Mouse (Mus musculus) spleen, postnatal 36 days (tissue): Measurements from ENCODE around the gene Disp2.

Experiments
- DNase-seq, 2 experiments: peaks; one replicate each; pipeline ENCODE4 v3.0.0; 2022; ENCODE audit warnings: low spot score in 2 of 2, mixed read lengths in 1 of 2

Gene Disp2

DNA sequence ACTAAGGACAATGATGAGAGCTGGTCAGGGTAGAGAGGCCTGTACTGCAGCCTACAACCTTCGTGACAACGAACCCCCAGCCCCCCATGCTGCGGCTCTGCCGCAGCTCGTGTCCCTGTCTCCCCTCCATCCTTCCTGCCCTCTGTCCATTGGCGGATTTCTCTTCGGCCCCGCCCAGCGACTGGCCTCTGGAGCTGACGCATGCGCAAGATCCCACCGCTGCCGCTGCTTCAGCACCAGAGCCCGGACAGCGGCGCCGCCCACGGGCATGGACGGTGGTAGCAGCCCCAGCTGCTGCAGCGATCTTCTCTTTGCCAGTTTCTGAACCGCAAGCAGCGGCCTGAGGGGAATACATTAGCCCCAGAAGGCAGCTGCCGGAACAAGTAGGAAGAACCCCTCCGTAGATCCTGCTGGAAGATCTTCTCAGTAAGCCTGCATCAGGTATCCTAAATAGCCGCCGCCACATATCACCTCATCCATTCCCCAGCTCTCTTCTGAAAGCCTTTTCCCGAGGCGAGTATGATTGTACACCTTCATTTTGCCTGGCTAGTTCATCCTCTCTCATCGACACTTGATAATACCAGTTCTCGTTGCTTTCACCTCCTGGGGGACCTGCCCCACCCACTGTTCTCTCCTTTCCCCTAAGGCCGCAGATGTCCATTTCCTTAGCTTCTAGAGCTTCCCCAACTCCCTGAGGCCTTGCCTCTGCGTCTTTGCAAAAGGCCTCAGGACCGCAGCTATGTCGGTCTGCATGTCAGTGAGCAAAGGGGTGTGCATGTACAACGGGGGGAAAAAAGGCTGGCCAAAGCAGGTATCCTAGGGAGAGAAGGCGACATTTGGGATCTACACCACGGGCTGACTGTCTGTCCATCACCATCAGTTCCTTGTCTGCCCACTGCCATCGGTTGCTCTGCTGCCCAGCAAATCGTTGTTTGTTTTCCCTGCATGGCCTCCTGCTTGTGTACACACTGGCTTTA lies at the start of gene Disp2:
TSS of gene Disp2 (plus strand) at position 216 of the 977 bp plus-strand sequence.
- DNase-seq, result peak; percentile 77 to 83

DNA sequence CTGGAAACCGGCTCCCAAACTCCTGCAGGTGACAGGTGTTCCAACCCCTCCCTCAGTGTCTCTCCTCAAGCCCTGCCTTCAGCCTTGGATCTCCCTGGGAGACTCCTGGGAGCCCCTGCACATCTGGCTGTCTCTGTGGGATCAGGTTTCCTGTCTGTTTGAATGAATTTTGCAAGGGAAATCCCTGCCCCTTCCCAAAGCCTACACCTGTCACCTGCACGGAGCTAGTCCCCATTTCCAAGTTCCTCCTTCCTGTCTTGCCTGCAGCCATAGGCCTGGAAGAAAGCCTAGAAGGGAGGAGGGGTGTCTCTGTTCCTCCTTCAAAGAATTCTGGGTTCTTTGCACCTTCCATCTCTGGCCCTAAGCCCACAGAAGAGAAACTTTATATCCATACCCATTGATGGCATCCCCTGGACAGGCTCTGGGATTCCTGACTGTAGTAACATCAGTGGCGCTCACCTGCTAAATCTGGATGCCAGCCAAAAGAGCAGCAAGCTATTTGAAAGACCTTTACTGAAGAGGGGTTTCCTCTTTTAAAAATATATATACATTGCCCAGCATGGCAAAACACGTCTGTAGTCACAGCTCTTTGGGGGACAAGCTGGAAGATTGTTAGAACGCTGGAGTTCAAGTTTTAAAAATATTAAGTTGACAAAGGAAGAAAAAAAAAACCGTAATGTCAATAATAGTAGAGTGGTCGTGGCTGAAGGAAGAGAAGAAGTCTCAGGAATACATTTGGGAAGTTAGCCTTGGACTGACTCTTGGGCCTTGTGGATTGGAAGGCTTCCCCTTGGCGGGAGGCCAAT lies 49.5 kb upstream of the Disp2 start:
- no peak for DNase-seq

DNA sequence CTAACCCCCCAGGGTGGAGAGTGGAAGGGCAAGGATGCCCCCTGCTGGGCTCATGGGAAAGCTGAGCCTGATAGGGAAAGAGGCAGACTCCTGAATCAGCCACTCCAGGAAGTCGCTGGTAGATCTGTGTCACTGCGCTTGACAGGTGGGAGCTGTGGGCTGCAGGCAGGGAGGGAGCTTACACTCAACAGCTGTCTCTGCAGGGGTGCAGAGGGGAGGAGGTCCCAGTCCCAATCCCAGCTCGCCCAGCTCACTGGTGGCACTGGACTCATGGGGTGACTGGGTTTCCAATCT lies 49.0 kb upstream of the Disp2 start:
- peak; percentile 56 to 71 for DNase-seq

DNA sequence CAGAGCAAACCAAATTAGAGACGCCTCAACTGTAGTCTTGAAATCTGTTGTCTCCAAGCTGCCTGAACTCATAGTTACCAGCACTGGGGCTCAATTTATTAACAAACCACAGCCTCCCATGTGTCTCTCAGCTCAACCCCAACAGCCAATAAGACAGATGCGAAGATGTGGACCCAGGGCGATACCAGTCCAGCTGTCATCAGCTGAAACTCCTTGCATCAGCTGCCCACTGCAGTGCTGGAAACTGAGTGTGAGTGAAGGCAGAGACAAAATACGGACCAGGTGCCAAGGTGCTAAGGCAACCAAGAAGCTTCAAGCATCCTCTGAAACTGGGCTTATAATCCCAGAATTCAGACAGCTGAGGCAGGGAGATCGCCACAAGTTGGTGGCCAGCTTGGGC lies 47.5 kb upstream of the Disp2 start:
- no peak for DNase-seq

DNA sequence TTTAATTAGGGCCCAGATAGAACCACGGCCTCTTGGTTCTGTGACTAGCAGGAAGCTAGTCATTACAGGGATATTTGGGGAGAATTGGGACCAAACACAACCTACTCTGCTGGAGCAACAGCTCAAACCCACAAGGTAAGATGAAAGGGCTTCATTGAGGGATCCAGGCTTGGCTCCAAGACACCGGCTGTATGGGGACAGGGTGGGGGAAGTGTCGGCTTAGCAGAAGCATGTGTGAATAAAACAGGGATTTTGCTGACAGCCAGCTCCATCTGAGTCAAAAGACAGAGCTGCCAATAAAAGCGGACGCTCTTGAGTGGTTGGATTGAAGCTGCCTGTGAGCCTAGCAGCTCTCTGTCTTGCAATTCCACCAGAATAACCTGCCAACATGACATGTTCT lies 46.2 kb upstream of the Disp2 start:
- no peak for DNase-seq

DNA sequence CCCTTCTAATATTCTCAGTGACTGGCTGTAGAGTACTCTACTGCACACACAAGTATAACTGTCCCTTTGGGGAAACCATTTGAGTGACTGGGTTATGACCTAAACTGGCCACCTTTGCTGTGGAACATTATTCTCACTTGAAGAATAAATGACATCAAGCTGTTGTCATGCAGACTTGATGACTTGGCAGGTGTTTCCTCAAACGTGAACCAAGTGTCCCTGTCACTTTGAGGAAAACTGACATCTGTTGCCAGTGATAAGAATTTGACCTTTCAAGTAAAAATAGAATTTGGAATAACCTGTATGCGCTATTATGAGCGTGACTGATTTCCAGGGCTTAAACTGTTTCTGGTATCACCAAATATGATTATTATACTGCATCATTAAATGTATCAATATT lies 39.2 kb upstream of the Disp2 start:
- no peak for DNase-seq

DNA sequence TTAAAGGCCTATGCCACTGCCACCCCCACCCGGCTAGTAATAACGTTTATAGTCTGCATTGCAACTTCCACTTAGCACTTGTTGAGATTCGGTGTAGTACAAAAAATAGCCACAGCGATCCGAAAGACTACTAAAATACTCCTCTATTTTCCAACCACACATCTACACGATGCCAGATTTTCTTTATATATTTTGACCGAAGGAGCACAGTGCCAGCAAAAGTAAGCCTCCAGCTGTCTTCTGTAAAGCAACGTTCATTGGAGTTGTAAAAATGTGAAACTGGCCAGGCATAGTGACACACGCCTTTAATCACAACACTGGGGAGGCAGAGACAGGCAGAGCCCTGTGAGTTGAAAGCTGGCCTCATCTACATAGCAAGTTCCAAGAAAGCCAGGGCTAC lies 38.3 kb upstream of the Disp2 start:
- DNase-seq, result no peak

DNA sequence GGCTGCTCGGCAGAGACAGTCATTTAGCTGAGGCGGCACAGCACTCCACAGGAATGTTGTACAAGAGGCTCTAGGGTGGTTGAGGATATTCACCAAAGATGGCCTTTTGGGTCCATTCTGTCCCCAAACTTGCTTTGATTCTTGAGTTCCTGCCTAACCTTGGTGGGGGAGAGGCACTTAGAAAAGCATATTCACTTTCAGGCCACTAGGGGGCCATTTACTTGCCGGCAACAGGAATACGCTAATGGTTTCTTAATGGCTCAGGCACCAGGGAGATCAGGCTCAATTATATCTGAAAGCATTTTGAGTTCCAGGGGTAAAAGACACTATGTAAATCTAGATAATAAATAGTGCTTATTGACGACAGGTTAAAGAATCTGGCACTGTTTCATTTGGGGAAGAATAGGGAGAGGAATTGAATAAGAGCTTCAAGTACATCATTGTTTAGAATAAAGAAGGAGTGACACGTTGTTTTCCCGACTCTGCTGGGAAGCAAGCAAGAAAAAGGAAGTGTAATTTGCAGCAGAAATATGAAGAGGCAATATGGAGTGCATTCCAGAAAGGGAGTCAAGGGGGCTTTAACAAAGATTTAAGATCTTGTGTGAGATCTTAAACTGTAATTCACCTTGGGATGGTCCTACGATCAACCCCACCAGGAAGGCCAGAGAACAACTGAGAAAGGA lies 36.1 kb upstream of the Disp2 start:
- DNase-seq, result peak in 1 of 2 experiments; percentile 51

DNA sequence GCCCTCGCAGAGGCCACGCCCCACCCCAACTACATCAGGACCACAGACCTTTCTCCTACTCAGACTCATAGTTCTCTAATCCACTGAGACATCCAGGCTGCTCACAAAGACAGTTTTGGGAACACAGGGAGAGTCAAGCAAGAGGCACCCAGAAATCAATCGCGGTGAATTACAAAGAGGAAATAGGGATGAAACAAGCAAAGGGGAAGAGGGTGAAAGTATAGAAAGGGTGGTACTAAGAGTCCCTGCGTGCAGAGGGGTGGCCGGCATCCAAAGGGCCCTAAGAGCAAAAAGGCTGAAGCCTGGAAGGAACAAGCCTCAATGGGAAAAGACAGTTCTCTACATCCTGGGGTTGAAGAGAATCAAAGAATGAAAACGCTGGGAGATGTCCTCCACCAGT lies 34.9 kb upstream of the Disp2 start:
- no peak for DNase-seq

DNA sequence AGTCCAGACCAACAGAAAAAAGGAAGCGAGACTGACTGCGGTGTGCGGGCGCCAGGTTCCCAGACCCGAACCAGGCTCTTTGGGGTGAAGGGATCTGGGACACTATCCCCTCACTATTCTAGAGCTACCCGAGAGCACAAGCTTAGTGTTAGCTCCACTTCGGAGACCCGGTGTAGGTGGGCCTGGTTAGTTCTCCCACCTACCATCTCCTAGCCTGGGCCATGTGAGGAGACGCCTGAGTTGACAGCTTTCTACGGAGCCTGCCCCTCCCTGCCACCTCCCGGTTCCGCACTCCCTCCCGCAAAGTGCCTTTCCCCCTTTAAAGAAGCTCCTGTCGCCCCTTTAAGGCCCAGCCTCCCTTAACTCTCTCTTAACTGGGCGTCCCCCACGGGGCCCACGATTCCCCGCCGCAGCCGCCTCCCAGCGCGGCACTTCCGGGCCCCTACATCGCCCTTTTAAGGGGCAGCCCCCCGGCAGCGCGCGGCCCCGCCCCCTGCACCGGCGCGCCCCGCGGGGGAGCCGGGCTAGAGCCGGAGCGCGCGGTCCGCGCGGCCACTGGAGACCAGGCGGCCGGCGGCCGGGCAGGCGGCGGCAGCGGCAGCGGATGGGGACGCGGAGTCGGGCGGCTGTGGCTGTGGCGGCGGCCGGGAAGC lies 34.2 kb upstream of the Disp2 start, which contains the start of gene Inafm2:
TSS of gene Inafm2 (plus strand) at position 527 of the 653 bp plus-strand sequence.
- DNase-seq, result peak; percentile 93 to 94

DNA sequence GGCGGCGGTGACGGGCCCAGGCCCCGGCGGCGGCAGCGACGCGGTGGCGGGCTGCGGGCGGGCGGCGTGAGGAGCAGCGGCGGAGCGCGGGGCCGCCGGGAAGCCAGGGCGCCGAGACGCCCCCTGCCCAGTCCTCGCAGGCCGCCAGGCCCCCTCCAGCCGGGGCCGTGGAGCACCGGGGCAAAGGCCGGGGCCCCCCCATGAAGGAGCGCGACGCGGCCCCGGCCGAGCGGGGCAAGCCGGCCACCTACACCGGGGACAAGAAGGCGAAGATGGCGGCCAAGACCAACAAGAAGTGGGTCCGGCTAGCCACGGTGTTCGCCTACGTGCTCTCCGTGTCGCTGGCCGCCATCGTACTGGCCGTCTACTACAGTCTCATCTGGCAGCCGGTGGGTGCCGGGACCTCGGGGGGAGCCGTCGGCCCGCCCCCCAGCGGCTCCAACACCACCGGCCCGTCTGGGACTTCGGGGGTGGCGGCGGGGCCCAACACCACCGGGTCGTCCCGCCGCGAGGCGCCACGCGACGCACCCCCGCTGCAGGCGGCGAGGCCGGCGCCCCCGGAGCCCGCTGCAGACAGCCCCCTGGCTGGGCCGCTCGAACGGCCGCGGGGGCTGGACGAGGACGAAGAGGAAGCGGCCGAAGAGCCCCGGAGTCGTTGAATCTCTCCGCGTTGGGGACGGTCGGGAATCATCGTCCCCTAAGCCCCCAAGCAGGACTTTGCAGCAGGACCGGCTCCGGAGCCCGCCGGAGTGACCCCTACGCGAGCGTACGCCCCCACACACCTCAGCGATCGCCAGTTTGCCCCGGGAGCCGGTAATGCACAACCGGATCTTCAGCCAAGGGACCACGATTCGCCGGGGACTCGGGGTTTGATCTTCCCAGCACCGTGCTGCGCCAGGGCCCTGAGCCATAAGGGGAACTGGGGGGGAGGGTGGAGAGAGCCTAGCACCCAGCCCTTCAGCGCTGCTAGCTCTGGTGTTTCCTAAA lies 33.3 kb upstream of the Disp2 start:
- peak; percentile 42 to 45 for DNase-seq

DNA sequence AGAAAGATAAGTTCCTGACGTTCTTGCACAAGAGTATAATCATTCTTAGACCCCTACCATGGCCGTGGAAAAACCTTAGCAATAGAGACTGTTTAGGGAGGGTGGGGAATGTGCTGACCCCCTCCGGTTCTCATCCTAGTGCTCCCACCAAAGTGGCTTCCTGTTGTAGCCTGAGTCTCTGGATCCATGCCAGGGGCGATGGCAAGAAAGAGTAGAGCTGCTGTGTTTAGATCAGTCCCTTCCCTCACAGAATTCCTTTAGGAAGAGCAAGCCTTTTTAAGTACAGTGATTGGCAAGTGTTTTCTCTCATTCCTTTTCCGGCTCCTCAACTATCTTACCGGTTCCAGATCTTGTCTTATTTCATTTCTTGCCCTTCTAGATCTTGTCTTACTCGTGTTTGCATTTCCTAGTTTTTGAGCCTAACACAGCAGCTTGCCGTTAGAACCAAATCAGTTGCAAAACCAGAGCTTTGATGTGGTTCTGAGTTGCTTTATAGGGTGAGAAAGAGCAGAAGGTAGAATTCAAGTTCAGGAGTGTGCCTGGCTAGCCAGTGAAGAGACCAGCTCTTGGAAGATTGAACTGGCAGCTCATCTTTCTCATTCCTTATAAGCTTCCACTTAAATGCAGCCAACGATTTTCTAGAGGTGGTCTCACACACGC lies 32.1 kb upstream of the Disp2 start:
- DNase-seq, result no peak

DNA sequence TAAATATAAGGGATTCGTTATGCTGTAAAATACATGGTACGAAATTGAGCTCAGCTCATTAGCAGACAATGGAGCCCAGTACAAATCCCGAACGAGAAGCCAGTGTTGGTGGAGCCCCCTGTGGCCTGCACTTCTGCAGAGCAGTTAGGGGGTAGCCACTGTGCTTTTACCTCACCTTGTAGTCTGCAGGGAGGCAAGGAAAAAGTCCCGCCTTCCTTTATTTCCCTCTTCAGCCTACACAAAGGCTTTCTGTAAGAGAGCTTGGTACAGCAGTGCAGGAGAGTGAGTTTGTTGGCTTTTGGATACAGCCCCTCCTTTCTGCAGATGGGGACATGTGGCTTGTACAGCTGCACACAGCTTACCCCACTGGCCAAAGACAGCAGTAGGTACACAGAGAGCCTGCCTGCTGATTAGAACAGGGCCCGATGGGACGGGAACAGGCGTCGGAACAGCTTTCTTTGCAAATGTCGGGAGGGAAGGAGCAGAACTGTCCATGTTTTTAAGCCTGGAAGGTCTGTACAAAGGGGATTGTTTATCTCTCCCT lies 30.1 kb upstream of the Disp2 start:
- DNase-seq, result no peak

DNA sequence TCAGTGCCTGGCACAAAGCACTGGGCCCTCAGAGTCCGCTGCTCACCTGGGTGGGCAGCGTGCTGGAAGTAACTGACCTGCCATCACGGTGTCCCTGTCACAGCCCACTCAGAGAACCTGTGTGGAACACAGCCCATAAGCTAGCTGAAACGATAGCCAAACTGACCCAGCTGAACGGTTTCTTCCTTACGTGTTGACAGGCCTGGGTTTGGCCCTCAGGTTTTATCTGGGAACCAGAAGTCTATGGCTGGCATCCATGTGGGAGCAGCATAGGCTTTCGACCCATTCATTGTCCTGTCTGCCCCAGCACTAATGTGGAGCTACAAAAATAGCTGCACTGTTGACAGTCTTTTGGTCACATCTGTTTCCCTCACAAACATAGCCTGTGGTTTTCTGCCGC lies 29.0 kb upstream of the Disp2 start:
- DNase-seq, result no peak

DNA sequence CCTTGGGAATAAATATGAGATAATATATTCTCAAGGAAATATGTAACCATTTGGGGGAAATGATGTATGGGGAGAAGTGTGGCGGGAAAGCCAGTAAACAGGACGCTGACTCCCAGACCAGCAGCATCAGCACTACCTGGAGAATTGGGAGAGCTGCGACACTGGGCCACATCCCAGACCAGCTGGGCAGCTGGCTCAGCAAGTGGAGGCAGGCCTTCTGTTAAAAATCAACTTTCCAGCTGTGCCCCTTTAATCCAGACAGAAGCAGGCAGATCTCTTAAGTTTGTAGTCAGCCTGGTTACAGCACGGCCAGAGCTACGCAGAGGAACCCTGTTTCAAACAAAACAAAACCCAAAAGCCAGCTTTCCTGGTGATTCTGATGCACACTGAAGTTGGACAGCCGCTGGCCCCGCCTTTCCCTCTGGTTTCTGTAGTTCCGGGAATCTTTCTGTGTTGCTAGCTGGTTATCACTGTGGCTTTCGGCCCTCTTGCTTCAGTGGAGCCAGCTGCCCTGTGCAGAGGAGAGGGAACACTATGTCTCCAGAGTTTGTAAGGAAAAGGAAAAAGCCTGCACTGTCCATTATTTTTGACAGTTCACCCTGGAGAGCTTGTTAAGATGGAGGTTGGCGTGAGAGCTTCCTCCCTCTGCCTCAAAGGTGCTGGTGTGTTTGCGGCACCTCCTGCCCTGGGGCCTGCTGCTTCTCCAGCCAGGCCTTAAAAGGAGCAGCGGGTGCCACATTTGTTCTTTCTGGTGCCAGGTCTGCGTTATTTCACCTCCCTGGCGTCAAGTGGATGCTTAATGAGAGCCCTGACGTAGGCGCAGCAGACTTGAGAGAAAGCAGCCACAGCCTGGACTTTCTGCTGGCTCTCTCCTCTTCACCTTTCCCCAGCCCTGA lies 27.4 kb upstream of the Disp2 start:
- no peak for DNase-seq

DNA sequence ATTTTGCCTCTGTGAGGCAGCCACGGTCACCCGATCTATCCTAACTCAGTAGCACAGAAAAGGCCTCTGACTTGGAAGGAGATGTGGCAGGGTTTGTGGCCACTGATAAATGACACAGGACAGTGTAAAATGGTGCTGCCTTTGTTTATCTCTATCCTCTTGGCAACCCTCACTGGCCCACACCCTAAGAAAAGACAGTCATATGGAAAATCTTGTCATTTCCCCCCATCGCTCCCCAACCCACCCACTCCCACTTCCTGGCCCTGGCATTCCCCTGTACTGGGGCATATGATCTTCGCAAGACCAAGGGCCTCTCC lies 26.8 kb upstream of the Disp2 start:
- DNase-seq, result no peak

DNA sequence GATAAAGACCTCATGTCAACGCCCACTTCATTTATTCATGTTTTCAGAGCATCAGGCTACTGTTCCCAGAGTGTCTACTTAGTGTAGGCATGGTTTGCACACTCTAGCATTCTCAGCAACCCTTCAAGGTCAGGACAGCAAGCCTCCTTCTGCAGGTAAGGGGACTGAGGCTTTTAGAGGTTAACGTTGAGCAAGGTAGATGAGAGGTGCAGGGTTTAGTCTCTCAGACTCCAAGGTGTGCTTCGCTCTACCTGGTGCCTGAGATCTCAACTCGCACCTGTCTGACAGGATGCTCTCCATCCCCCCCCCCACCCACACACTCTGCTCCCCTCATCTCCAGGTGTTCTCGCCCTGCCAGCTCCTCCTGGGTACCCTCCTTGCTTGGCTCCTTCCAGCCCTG lies 25.4 kb upstream of the Disp2 start:
- no peak for DNase-seq

DNA sequence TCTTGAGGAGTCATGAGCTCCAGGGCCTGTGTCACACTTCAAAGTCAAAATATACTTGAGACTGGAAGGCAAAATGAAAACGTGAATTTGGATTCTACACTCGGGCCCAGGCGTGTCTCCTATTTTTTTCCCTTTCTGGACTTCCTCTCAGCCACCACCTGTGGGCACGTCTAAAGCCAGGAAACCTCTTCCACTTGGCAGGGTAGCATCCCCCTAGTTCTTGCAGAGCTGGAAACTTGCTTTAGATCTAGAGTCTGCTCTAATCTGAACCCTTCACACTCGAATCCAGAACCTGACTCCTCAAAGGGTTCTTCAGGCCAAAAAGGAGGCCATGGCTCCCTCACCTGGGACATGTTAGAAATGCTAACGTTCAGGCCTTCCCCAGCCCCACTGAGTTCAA lies 24.1 kb upstream of the Disp2 start:
- no peak for DNase-seq

DNA sequence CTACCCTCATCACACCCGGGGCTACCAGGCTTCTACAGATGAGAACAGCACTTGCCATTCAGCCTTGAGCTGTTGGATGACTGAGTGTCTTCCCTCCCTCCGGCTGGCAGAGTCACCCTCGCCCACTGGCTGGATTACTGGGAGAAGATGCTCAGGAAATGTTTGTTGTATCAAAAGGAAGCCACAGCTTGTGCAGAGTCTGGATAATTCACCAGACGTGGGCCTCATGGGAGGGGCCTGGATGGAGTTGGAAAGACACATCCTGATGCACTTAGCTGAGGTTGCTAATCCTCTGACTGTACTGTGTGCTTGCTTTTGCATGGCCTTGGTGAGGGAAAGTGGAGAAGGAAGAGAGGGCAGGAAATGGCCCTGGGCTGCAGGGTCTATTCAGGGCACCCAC lies 23.4 kb upstream of the Disp2 start:
- no peak for DNase-seq
